Mouse (Mus musculus): ENCODE results near the gene Zfp653.

Zfp653 gene

GRCm38 (mm10) chr9:22035300-22036044 is 35.7 kb downstream of the Zfp653 start:
- DNase-seq (ENCODE audit: extremely low spot score, low spot score), result peak; percentile 35

GRCm38 (mm10) chr9:22030386-22030785 is 40.8 kb downstream of the Zfp653 start:
- no peak for DNase-seq (ENCODE audit: extremely low spot score, low spot score)

GRCm38 (mm10) chr9:22028467-22028866 is 42.7 kb downstream of the Zfp653 start:
- no peak for DNase-seq (ENCODE audit: extremely low spot score, low spot score)

- peak; percentile 28 for DNase-seq (ENCODE audit: extremely low spot score, low spot score)
These were observed 46.6 kb downstream of the Zfp653 start for GRCm38 (mm10) chr9:22024592-22024991.

- DNase-seq (ENCODE audit: extremely low spot score, low spot score), result no peak
These were observed 53.9 kb downstream of the Zfp653 start for GRCm38 (mm10) chr9:22017208-22017825.

- no peak for DNase-seq (ENCODE audit: extremely low spot score, low spot score)
These were observed 54.9 kb downstream of the Zfp653 start for GRCm38 (mm10) chr9:22016245-22016644.

GRCm38 (mm10) chr9:22012731-22013130 is 58.4 kb downstream of the Zfp653 start:
- no peak for DNase-seq (ENCODE audit: extremely low spot score, low spot score)

GRCm38 (mm10) chr9:22011055-22011454 is 60.1 kb downstream of the Zfp653 start:
- no peak for DNase-seq (ENCODE audit: extremely low spot score, low spot score)

Data from neural tube, embryonic 10.5 days (tissue).